In genomic region chr9:46181297-46181696, GRCm38 (mm10) we compare ENCODE assay signal across 20 mouse cellular contexts. TPM values are rescaled to one million over a fixed set of nuclear protein-coding genes. Genes with fewer than 3 reads are reported as not detected.
DNase-seq lines count a peak whose midpoint lies in the region; ATAC-seq lines count a peak whose summit lies in the region.
"Had no signal": no experiment of that assay in that cellular context is flagged by ENCODE, and none has a peak within 500 bp of the region (broad histone marks: within the 10 kb centered on the region; RNA-seq: fewer than 3 reads in every experiment).

No protein-coding gene starts in this region.

- peak; percentile 84 for ATAC-seq in lung, embryonic 16.5 days (ENCODE audit: low read depth)
- ATAC-seq: activated CD4-positive, CD25-positive, alpha-beta regulatory T cell, adult 4 months; CD4-positive, CD25-positive, alpha-beta regulatory T cell, adult 4 months; intestine, embryonic 16.5 days had no signal

- peaks cover 4% of the 10 kb centered on the region for H3K36me3 ChIP-seq in lung, embryonic 16.5 days (ENCODE audit: control insufficient read depth, insufficient read depth, low read length)

- no peaks in the 10 kb centered on the region for H3K27me3 ChIP-seq in lung, embryonic 16.5 days (ENCODE audit: control insufficient read depth, insufficient read depth, low read depth, low read length)
- H3K27me3 ChIP-seq: embryonic facial prominence, embryonic 13.5 days; hindbrain, embryonic 13.5 days had no signal

- no peak overlapping the region for H3K4me2 ChIP-seq in lung, embryonic 16.5 days (ENCODE audit: low read depth, low read length)
- H3K4me2 ChIP-seq: embryonic facial prominence, embryonic 13.5 days; hindbrain, embryonic 13.5 days had no signal

- no peak for DNase-seq in lung, postnatal 25 days (ENCODE audit: low spot score)
- DNase-seq in T-cell, adult 2 months (ENCODE audit: low spot score), result peak; percentile 12
- peak; percentile 75 for DNase-seq in cerebellum, adult 11-12 months
- DNase-seq in cerebellum, postnatal 36 days, result peak; percentile 51 to 66
- no peak for DNase-seq in gastrocnemius, postnatal 36 days
- no peak for DNase-seq in heart, adult 9 months (ENCODE audit: low spot score in 2 of 2)
- DNase-seq: heart, adult 2 months; kidney, postnatal 14 days; layer of hippocampus, adult 9-11 months had no signal

- H3K27ac ChIP-seq in lung, embryonic 16.5 days (ENCODE audit: low read length), result no peak overlapping the region
- H3K27ac ChIP-seq: embryonic facial prominence, embryonic 13.5 days; heart, adult 2 months; hindbrain, embryonic 13.5 days had no signal

- 51% methylated on average over 8 of the region's 8 CpGs for WGBS in lung, embryonic 16.5 days

- intact Hi-C loops in gastrocnemius, postnatal 36 days (cut with DNase I), result no loop called here

- H3K4me1 ChIP-seq in lung, embryonic 16.5 days (replicated peaks; ENCODE audit: control insufficient read depth, insufficient read depth, low read length), result peaks cover 9% of the 10 kb centered on the region
- H3K4me1 ChIP-seq: hindbrain, embryonic 13.5 days had no signal

- H3K9ac ChIP-seq in lung, embryonic 16.5 days (ENCODE audit: low read length), result no peak overlapping the region
- H3K9ac ChIP-seq: embryonic facial prominence, embryonic 13.5 days; hindbrain, embryonic 13.5 days had no signal

- no peaks in the 10 kb centered on the region for H3K9me3 ChIP-seq in lung, embryonic 16.5 days (ENCODE audit: control insufficient read depth, low read length)
- H3K9me3 ChIP-seq: embryonic facial prominence, embryonic 13.5 days; hindbrain, embryonic 13.5 days had no signal

- H3K4me3 ChIP-seq in lung, embryonic 16.5 days (ENCODE audit: low read length), result no peak overlapping the region
- H3K4me3 ChIP-seq: embryonic facial prominence, embryonic 13.5 days; heart, adult 2 months; hindbrain, embryonic 13.5 days had no signal

RNA-seq across cellular contexts. Expression of gene Apoa1, which starts 47.1 kb away (rescaled TPM):
- 14.2 and 96.7 TPM in 2 replicates for polyA plus RNA-seq in lung, embryonic 16.5 days (2015; fragmentation: Nextera tagmentation; extraction: Ambion mirVana)
- total RNA-seq in gastrocnemius, postnatal 36 days (2021), result under 1 TPM in 1 of 2 experiments, not detected in 1; 0.69 TPM
- total RNA-seq: common myeloid progenitor, adult 5-6 weeks; heart, adult 2 months had no signal
- polyA plus RNA-seq: activated CD4-positive, CD25-positive, alpha-beta regulatory T cell, adult 4 months; CD4-positive, CD25-positive, alpha-beta regulatory T cell, adult 4 months had no signal

RNA-seq across cellular contexts. Expression of gene Apoc3, which starts 54.1 kb away (rescaled TPM):
- not detected in 2 replicates for polyA plus RNA-seq in lung, embryonic 16.5 days (2015; fragmentation: Nextera tagmentation; extraction: Ambion mirVana)
- under 1 TPM; 0.44 to 0.89 TPM for total RNA-seq in gastrocnemius, postnatal 36 days (2021)
- total RNA-seq: common myeloid progenitor, adult 5-6 weeks; heart, adult 2 months had no signal
- polyA plus RNA-seq: activated CD4-positive, CD25-positive, alpha-beta regulatory T cell, adult 4 months; CD4-positive, CD25-positive, alpha-beta regulatory T cell, adult 4 months; embryonic facial prominence, embryonic 13.5 days; forebrain, embryonic 11.5 days; heart, postnatal 0 days; hindbrain, embryonic 13.5 days; neural tube, embryonic 14.5 days had no signal

RNA-seq across cellular contexts. Expression of gene Apoa4, which starts 59.2 kb away (rescaled TPM):
- polyA plus RNA-seq in lung, embryonic 16.5 days (2015; fragmentation: Nextera tagmentation; extraction: Ambion mirVana), result 0.14 TPM in 1 of 2 replicates, not detected in the other
- total RNA-seq in gastrocnemius, postnatal 36 days (2021), result not detected
- total RNA-seq: common myeloid progenitor, adult 5-6 weeks; heart, adult 2 months; left cerebral cortex, postnatal 14 days had no signal
- polyA plus RNA-seq: activated CD4-positive, CD25-positive, alpha-beta regulatory T cell, adult 4 months; CD4-positive, CD25-positive, alpha-beta regulatory T cell, adult 4 months; embryonic facial prominence, embryonic 13.5 days; forebrain, embryonic 11.5 days; heart, postnatal 0 days; hindbrain, embryonic 13.5 days; neural tube, embryonic 14.5 days had no signal

Comparison
In these comparisons a context has a peak if more than half of its experiments do, and no peak if none do; other contexts are left out.
1. DNase-seq: peak in T-cell, adult 2 months (single experiment), cerebellum, adult 11-12 months (single experiment) and cerebellum, postnatal 36 days (2 of 2); none in lung, postnatal 25 days (single experiment), gastrocnemius, postnatal 36 days (0 of 2) and heart, adult 9 months (0 of 2).